Mouse (Mus musculus): ENCODE data around the gene Camta1. TPM values are rescaled to one million over a fixed set of nuclear protein-coding genes. Genes with fewer than 3 reads are reported as not detected.
A peak's percentile ranks its signal among the peaks of the same experiment; 100 is the strongest.

The Camta1 gene
- polyA plus RNA-seq, 1 experiment from 2014 or later, result 61.9 TPM

DNA sequence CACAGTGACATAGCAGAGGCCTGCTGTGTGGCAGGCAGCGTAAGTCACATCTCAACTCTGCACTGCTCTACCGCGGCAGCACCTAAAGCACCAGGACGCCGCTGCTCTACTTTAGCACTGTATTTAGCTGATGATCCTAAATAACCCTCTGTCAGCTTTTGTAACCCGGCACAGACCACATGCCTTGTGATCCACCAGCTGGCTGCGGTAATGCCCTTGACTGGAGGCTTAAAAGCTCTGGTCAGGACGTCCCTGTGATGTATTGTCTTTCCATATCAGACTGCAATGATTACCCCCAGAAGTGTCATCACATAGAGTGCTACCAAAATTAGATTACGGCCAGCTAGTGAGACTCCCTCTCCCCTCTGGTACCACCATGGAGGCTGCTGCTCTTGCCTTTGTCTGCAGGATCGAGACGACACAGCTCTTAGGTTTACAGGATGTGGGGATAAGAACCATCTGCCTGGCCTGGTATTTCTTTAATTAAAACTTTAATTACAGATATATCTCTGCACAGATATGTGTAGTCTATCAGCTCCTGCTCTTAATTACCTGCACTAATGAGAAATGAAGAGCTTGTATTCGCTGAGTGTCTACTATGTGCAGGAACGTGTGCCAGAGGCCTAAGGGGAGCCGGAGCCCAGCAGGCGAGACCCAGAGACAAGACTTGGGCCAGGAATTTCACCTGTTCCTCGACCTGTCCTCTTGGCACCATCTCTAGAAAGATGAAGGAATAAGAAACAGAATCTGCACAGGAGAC lies 74.5 kb downstream of the Camta1 start:
- no peak for TF ChIP-seq CTCF (IDR thresholded peaks at IDR 0.05; ENCODE audit: low read depth)
- TF ChIP-seq EP300 (optimal IDR thresholded peaks at IDR 0.05), result no peak
- Histone ChIP-seq H3K27me3 (ENCODE audit: control insufficient read depth, insufficient read depth, low read length) (no peaks in the 10 kb centered on the region), H3K4me3 (ENCODE audit: low read depth, low read length) (no peak overlapping the region), H3K4me1 (replicated peaks; ENCODE audit: control insufficient read depth, insufficient read depth) (no peaks in the 10 kb centered on the region), H3K4me2 (replicated peaks; ENCODE audit: low read depth) (no peak overlapping the region), H3K36me3 (ENCODE audit: control insufficient read depth, insufficient read depth, low read length) (0 out of 2 replicates have a peak, but pooled peaks cover 2% of the 10 kb centered on the region), H3K9me3 (ENCODE audit: control insufficient read depth, low read length) (no peaks in the 10 kb centered on the region), H3K27ac (replicated peaks) (no peak overlapping the region), H3K9ac (ENCODE audit: low read length) (no peak overlapping the region)
- ATAC-seq (ENCODE audit: low FRiP score, low TSS enrichment), result no peak
- DNase-seq (ENCODE audit: low spot score), result no peak
- WGBS, result 86% methylated on average over 16 of the region's 16 CpGs

DNA sequence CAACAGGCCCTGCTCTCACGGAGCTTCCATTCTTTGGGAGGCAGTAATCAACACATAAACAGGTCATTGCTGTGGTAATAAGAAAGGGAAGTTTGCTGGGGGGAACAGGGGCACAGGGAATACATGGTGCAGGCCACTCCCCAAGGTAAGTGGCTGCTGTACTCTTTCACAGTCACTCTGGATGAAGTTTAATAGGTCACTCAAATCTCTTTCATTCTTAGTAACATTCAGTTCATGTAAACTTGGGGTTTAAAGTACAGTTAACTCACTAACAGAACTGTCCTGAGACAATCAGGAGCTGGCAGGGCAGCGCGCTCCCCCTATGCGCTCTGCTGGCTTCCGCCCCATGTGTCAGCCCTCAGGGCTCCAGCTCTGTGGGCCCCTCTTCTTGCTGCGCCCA lies 81.2 kb downstream of the Camta1 start:
- TF ChIP-seq EP300 (optimal IDR thresholded peaks at IDR 0.05) (no peak), CTCF (IDR thresholded peaks at IDR 0.05; ENCODE audit: low read depth) (no peak)
- Histone ChIP-seq H3K9me3 (ENCODE audit: control insufficient read depth, low read length) (no peaks in the 10 kb centered on the region), H3K4me1 (replicated peaks; ENCODE audit: control insufficient read depth, insufficient read depth) (no peaks in the 10 kb centered on the region), H3K4me2 (replicated peaks; ENCODE audit: low read depth) (no peak overlapping the region), H3K4me3 (ENCODE audit: low read depth, low read length) (no peak overlapping the region), H3K36me3 (ENCODE audit: control insufficient read depth, insufficient read depth, low read length) (no peaks in the 10 kb centered on the region), H3K9ac (ENCODE audit: low read length) (no peak overlapping the region), H3K27ac (replicated peaks) (no peak overlapping the region), H3K27me3 (ENCODE audit: control insufficient read depth, insufficient read depth, low read length) (no peaks in the 10 kb centered on the region)
- ATAC-seq (ENCODE audit: low FRiP score, low TSS enrichment) (no peak), DNase-seq (ENCODE audit: low spot score) (no peak)
- WGBS, result 81% methylated on average over 6 of the region's 6 CpGs

DNA sequence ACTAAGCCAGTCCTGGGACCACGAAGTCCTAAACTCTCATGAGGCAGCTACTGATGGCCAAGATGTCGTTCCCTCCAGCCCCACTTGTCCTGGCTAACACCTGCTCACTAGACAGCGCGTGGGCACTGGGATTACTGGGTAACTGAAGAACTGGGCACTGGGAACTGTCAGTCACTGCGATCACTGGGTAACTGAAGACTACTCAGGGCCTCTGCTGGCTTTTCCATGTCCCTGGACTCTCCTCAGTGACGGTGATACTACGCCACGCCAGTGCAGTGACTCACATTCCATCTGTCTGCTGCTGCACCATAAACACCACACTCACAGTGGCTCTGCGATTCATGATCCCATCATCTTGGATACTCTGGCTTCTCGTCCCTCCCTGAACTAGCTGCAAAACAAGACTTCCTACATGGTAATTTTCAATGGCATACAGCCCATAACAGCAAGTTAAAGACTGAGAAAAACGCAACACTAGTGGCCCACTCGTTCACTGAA lies 81.7 kb downstream of the Camta1 start:
- Histone ChIP-seq H3K4me3 (ENCODE audit: low read depth, low read length) (no peak overlapping the region), H3K36me3 (ENCODE audit: control insufficient read depth, insufficient read depth, low read length) (no peaks in the 10 kb centered on the region), H3K9me3 (ENCODE audit: control insufficient read depth, low read length) (no peaks in the 10 kb centered on the region), H3K4me1 (replicated peaks; ENCODE audit: control insufficient read depth, insufficient read depth) (no peaks in the 10 kb centered on the region), H3K9ac (ENCODE audit: low read length) (no peak overlapping the region), H3K4me2 (replicated peaks; ENCODE audit: low read depth) (no peak overlapping the region), H3K27ac (replicated peaks) (no peak overlapping the region), H3K27me3 (ENCODE audit: control insufficient read depth, insufficient read depth, low read length) (no peaks in the 10 kb centered on the region)
- TF ChIP-seq EP300 (optimal IDR thresholded peaks at IDR 0.05) (no peak), CTCF (IDR thresholded peaks at IDR 0.05; ENCODE audit: low read depth) (no peak)
- 91% methylated on average over 12 of the region's 12 CpGs for WGBS
- DNase-seq (ENCODE audit: low spot score), result no peak
- no peak for ATAC-seq (ENCODE audit: low FRiP score, low TSS enrichment)

DNA sequence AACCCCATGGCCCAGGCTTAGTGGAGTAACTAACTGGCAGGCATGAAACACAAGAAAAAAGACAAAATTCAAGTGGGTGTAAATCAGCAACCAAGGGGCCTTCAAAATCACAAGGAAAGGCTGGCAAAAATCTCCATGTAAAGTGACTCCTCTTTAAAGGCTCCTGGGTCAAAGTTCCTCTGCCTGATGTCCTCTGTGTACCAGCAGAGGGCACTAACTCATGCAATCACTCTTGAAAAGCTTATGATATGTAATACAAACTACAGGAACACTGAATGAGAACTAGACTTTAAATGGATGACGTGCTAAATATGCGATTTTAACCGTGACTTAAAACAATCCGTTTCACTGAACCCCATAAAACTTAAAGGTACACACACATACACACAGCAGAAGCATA lies 83.2 kb downstream of the Camta1 start:
- Histone ChIP-seq H3K27me3 (ENCODE audit: control insufficient read depth, insufficient read depth, low read length) (no peaks in the 10 kb centered on the region), H3K9ac (ENCODE audit: low read length) (no peak overlapping the region), H3K4me1 (replicated peaks; ENCODE audit: control insufficient read depth, insufficient read depth) (no peaks in the 10 kb centered on the region), H3K4me3 (ENCODE audit: low read depth, low read length) (no peak overlapping the region), H3K36me3 (ENCODE audit: control insufficient read depth, insufficient read depth, low read length) (no peaks in the 10 kb centered on the region), H3K4me2 (replicated peaks; ENCODE audit: low read depth) (no peak overlapping the region), H3K9me3 (ENCODE audit: control insufficient read depth, low read length) (no peaks in the 10 kb centered on the region), H3K27ac (replicated peaks) (no peak overlapping the region)
- TF ChIP-seq CTCF (IDR thresholded peaks at IDR 0.05; ENCODE audit: low read depth) (peak; percentile 76), EP300 (optimal IDR thresholded peaks at IDR 0.05) (no peak)
- WGBS, result 62% methylated on average over 4 of the region's 4 CpGs
- ATAC-seq (ENCODE audit: low FRiP score, low TSS enrichment) (no peak), DNase-seq (ENCODE audit: low spot score) (no peak)

DNA sequence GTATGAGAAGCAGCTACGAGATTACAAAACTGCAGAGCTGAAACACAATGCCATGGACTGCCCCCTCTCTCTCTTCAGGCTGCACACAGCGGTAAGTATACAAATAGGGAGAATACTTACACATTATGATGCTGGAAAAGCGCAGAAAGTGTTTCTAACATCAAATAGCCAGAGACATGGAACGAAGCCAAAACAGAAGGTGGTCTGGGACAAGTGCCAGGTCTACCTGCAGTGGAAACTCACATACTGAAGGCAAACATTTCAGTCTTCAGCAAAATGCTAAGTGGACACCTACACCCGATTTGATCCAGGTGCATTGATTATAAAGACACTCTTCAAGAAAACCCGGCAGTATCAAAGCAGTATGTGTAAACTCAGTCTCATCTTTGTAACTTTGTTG lies 84.2 kb downstream of the Camta1 start:
- no peak overlapping the region for H3K27ac ChIP-seq (replicated peaks)
- peak; percentile 64 for DNase-seq (ENCODE audit: low spot score)

DNA sequence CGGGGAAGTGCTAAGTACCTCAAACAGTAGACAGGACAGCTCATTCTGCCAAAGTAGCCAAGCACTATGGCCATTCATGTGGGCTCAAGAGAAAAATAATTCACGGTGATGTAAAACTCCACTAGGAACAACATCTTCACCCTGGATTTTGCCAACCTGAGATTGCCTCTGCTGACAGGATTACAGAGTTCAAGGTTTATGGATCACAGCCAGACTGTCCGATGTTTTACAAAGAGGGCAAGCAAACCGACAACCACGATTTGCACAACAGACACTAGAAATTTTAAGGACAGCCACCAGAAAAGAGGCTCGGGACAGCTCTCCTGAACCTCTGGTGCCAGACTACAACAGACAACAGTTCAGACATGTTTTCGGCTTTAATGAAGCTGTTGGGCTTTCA lies 86.2 kb downstream of the Camta1 start:
- no peak overlapping the region for H3K27ac ChIP-seq (replicated peaks)
- WGBS, result 86% methylated on average over 7 of the region's 7 CpGs
- ATAC-seq (ENCODE audit: low FRiP score, low TSS enrichment) (no peak), DNase-seq (ENCODE audit: low spot score) (no peak)
- TF ChIP-seq EP300 (optimal IDR thresholded peaks at IDR 0.05) (no peak), CTCF (IDR thresholded peaks at IDR 0.05; ENCODE audit: low read depth) (no peak)
- H3K4me1 ChIP-seq (replicated peaks; ENCODE audit: control insufficient read depth, insufficient read depth), result no peaks in the 10 kb centered on the region
- no peak overlapping the region for H3K4me2 ChIP-seq (replicated peaks; ENCODE audit: low read depth)
- no peaks in the 10 kb centered on the region for H3K9me3 ChIP-seq (ENCODE audit: control insufficient read depth, low read length)
- H3K9ac ChIP-seq (ENCODE audit: low read length), result no peak overlapping the region
- no peak overlapping the region for H3K4me3 ChIP-seq (ENCODE audit: low read depth, low read length)
- no peaks in the 10 kb centered on the region for H3K27me3 ChIP-seq (ENCODE audit: control insufficient read depth, insufficient read depth, low read length)
- no peaks in the 10 kb centered on the region for H3K36me3 ChIP-seq (ENCODE audit: control insufficient read depth, insufficient read depth, low read length)

More for the DNA sequence above, 84.2 kb downstream of the Camta1 start:
- no peak for ATAC-seq (ENCODE audit: low FRiP score, low TSS enrichment)
- H3K4me1 ChIP-seq (replicated peaks; ENCODE audit: control insufficient read depth, insufficient read depth), result no peaks in the 10 kb centered on the region
- no peaks in the 10 kb centered on the region for H3K9me3 ChIP-seq (ENCODE audit: control insufficient read depth, low read length)
- no peak for TF ChIP-seq EP300 (optimal IDR thresholded peaks at IDR 0.05)
- TF ChIP-seq CTCF (IDR thresholded peaks at IDR 0.05; ENCODE audit: low read depth), result no peak
- H3K9ac ChIP-seq (ENCODE audit: low read length), result no peak overlapping the region
- H3K36me3 ChIP-seq (ENCODE audit: control insufficient read depth, insufficient read depth, low read length), result no peaks in the 10 kb centered on the region
- no peak overlapping the region for H3K4me2 ChIP-seq (replicated peaks; ENCODE audit: low read depth)
- H3K27me3 ChIP-seq (ENCODE audit: control insufficient read depth, insufficient read depth, low read length), result no peaks in the 10 kb centered on the region
- WGBS, result 45% methylated on average over 6 of the region's 6 CpGs
- no peak overlapping the region for H3K4me3 ChIP-seq (ENCODE audit: low read depth, low read length)

All from stomach, postnatal 0 days (tissue).